In genomic region chr2:104572066-104572465, GRCm38 (mm10) we compare ENCODE assay signal across 17 mouse cellular contexts. TPM values are rescaled to one million over a fixed set of nuclear protein-coding genes. Genes with fewer than 3 reads are reported as not detected.
DNase-seq lines count a peak whose midpoint lies in the region; ATAC-seq and TF ChIP-seq lines count a peak whose summit lies in the region.
"Had no signal": no experiment of that assay in that cellular context is flagged by ENCODE, and none has a peak within 500 bp of the region (broad histone marks: within the 10 kb centered on the region; RNA-seq: fewer than 3 reads in every experiment).

No protein-coding gene starts in this region.

- no peak for ATAC-seq in limb, embryonic 13.5 days (ENCODE audit: low FRiP score, low read depth)
- ATAC-seq: forebrain, embryonic 15.5 days had no signal

- TF ChIP-seq POLR2A in myocyte (IDR thresholded peaks at IDR 0.05; ENCODE audit: insufficient read length, low read depth), result no peak

- H3K9me3 ChIP-seq in limb, embryonic 13.5 days, result no peaks in the 10 kb centered on the region
- H3K9me3 ChIP-seq in limb, embryonic 10.5 days (replicated peaks), result no peaks in the 10 kb centered on the region
- H3K9me3 ChIP-seq: embryonic facial prominence, embryonic 10.5 days; embryonic facial prominence, embryonic 12.5 days; forebrain, embryonic 13.5 days; forebrain, embryonic 15.5 days had no signal

- no peak overlapping the region for H3K4me3 ChIP-seq in limb, embryonic 13.5 days
- H3K4me3 ChIP-seq in limb, embryonic 10.5 days, result no peak overlapping the region
- no peak overlapping the region for H3K4me3 ChIP-seq in myocyte
- H3K4me3 ChIP-seq: embryonic facial prominence, embryonic 10.5 days; embryonic facial prominence, embryonic 12.5 days; forebrain, embryonic 13.5 days; forebrain, embryonic 15.5 days had no signal

- no peak overlapping the region for H3ac ChIP-seq in myocyte (ENCODE audit: control insufficient read depth, insufficient read length)

- H3K27me3 ChIP-seq in limb, embryonic 13.5 days, result no peaks in the 10 kb centered on the region
- H3K27me3 ChIP-seq in limb, embryonic 10.5 days (ENCODE audit: low read depth, poor library complexity, severe bottlenecking), result no peaks in the 10 kb centered on the region
- no peaks in the 10 kb centered on the region for H3K27me3 ChIP-seq in myocyte (ENCODE audit: control insufficient read depth, insufficient read depth, insufficient read length)
- H3K27me3 ChIP-seq: embryonic facial prominence, embryonic 12.5 days; forebrain, embryonic 13.5 days; forebrain, embryonic 15.5 days had no signal

- no peak overlapping the region for H3K4me2 ChIP-seq in limb, embryonic 13.5 days (replicated peaks)
- peak overlapping the region; percentile 6 for H3K4me2 ChIP-seq in myocyte (ENCODE audit: low read depth)
- H3K4me2 ChIP-seq: embryonic facial prominence, embryonic 12.5 days had no signal

- 0 out of 2 replicates have a peak overlapping the region, but pooled peaks have one; percentile 6 for H3K27ac ChIP-seq in limb, embryonic 13.5 days
- H3K27ac ChIP-seq in limb, embryonic 10.5 days, result no peak overlapping the region
- H3K27ac ChIP-seq: embryonic facial prominence, embryonic 10.5 days; embryonic facial prominence, embryonic 12.5 days; forebrain, embryonic 13.5 days; forebrain, embryonic 15.5 days had no signal

- no peaks in the 10 kb centered on the region for H3K4me1 ChIP-seq in limb, embryonic 13.5 days
- H3K4me1 ChIP-seq in limb, embryonic 10.5 days, result no peaks in the 10 kb centered on the region
- H3K4me1 ChIP-seq: embryonic facial prominence, embryonic 10.5 days; embryonic facial prominence, embryonic 12.5 days had no signal

- WGBS in limb, embryonic 13.5 days, result 74% methylated on average over 6 of the region's 6 CpGs
- 86% methylated on average over 6 of the region's 6 CpGs for WGBS in limb, embryonic 10.5 days

- no peaks in the 10 kb centered on the region for H3K36me3 ChIP-seq in limb, embryonic 13.5 days
- H3K36me3 ChIP-seq in limb, embryonic 10.5 days, result no peaks in the 10 kb centered on the region
- H3K36me3 ChIP-seq in myocyte (ENCODE audit: control insufficient read depth, insufficient read depth), result no peaks in the 10 kb centered on the region
- H3K36me3 ChIP-seq: embryonic facial prominence, embryonic 10.5 days; embryonic facial prominence, embryonic 12.5 days; forebrain, embryonic 15.5 days had no signal

- no peaks in the 10 kb centered on the region for H3K79me2 ChIP-seq in myocyte (ENCODE audit: control insufficient read depth, insufficient read depth)

- DNase-seq in limb, embryonic 10.5 days (ENCODE audit: low spot score), result no peak
- DNase-seq in retina, embryonic 14.5 days (ENCODE audit: low spot score), result peak; percentile 32
- peak; percentile 64 for DNase-seq in retina, postnatal 7 days (ENCODE audit: low read depth, low spot score)
- DNase-seq in layer of hippocampus, postnatal 36 days, result no peak
- DNase-seq in natural killer cell, adult 2 months (ENCODE audit: low spot score in 2 of 2), result no peak
- no peak for DNase-seq in right cerebral cortex, postnatal 4 days
- DNase-seq: adrenal gland, adult 2 months; adrenal gland, postnatal 10 days; adrenal gland, postnatal 25 days; cerebellum, adult 11-12 months; cerebellum, adult 9-10 months had no signal

- no peak overlapping the region for H3K9ac ChIP-seq in limb, embryonic 13.5 days
- H3K9ac ChIP-seq: embryonic facial prominence, embryonic 12.5 days; forebrain, embryonic 13.5 days; forebrain, embryonic 15.5 days had no signal

TF ChIP-seq in myocyte, 11 proteins besides CTCF, POLR2A, EP300 and RAD21:
- no peak for TF ChIP-seq POLR2AphosphoS2 (IDR thresholded peaks at IDR 0.05; ENCODE audit: insufficient read length, low read depth)
- no peak for TF ChIP-seq REST (IDR thresholded peaks at IDR 0.05; ENCODE audit: insufficient read depth, insufficient read length)
- no peak for TF ChIP-seq TCF3 (IDR thresholded peaks at IDR 0.05; ENCODE audit: insufficient read length, low read depth)
- no peak for TF ChIP-seq USF1 (IDR thresholded peaks at IDR 0.05; ENCODE audit: low read depth)
- no peak for TF ChIP-seq E2F4 (IDR thresholded peaks at IDR 0.05; ENCODE audit: insufficient read depth)
- TF ChIP-seq CEBPB (IDR thresholded peaks at IDR 0.05; ENCODE audit: insufficient read depth, poor library complexity, severe bottlenecking), result no peak
- TF ChIP-seq SRF (IDR thresholded peaks at IDR 0.05; ENCODE audit: control insufficient read depth, insufficient read length, low read depth), result no peak
- TF ChIP-seq MAX (IDR thresholded peaks at IDR 0.05; ENCODE audit: low read depth), result no peak
- no peak for TF ChIP-seq MYOG (IDR thresholded peaks at IDR 0.05; ENCODE audit: control insufficient read depth in 1 of 3, insufficient read depth in 1 of 3, insufficient read length in 2 of 3, low read depth in 2 of 3)
- no peak for TF ChIP-seq MYOD1 (IDR thresholded peaks at IDR 0.05; ENCODE audit: control insufficient read depth in 1 of 3, insufficient read length in 2 of 3, low read depth in 2 of 3)
- TF ChIP-seq TCF12 (IDR thresholded peaks at IDR 0.05; ENCODE audit: insufficient read depth, poor library complexity, severe bottlenecking), result no peak

RNA-seq across cellular contexts. Expression of gene Cstf3, which starts 18.3 kb away (rescaled TPM):
- polyA plus RNA-seq in limb, embryonic 13.5 days (2015; fragmentation: Nextera tagmentation; extraction: Ambion mirVana), result 85.8 and 92.3 TPM in 2 replicates
- polyA plus RNA-seq in limb, embryonic 10.5 days (2016; fragmentation: Nextera tagmentation; extraction: Ambion mirVana), result 84.5 and 95.8 TPM in 2 replicates
- polyA plus RNA-seq in myocyte (2012; fragmentation: generic; extraction: Trizol), result 12.0 TPM
- total RNA-seq in layer of hippocampus, postnatal 36 days (2021), result 10 to 100 TPM; 44.9 to 52.1 TPM

Comparison
In these comparisons a context has a peak if more than half of its experiments do, and no peak if none do; other contexts are left out.
1. DNase-seq: peak in retina, embryonic 14.5 days (single experiment) and retina, postnatal 7 days (single experiment); none in limb, embryonic 10.5 days (single experiment), layer of hippocampus, postnatal 36 days (0 of 2), natural killer cell, adult 2 months (0 of 2) and right cerebral cortex, postnatal 4 days (single experiment).